Mouse (Mus musculus): ENCODE measurements around the gene Phkg2. TPM values are rescaled to one million over a fixed set of nuclear protein-coding genes. Genes with fewer than 3 reads are reported as not detected.

The Phkg2 gene
- polyA plus RNA-seq, 1 experiment from 2014 or later, result 54.0 TPM

DNA sequence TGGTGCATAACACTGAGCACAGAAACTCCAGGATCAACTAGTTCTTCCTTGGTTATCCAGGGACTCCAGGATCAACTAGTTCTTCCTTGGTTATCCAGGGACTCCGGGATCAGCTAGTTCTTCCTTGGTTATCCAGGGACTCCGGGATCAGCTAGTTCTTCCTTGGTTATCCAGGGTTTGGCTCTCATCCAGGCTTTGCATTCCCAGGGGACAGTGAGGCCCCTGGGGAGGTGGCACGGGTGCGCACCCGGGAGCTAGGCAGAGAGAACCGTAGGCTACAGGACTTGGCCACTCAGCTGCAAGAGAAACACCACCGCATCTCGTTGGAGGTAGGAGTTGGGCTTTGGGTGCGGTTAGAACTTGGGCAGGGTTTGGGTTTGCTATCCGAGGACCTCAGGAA, 18.0 kb downstream of the Phkg2 start:
- DNase-seq (ENCODE audit: low spot score) (no peak), ATAC-seq (ENCODE audit: low FRiP score) (no peak)
- Histone ChIP-seq H3K4me1 (replicated peaks; ENCODE audit: control insufficient read depth, insufficient read depth, low read length) (0 out of 2 replicates have a peak, but pooled peaks cover 4% of the 10 kb centered on the region), H3K27me3 (ENCODE audit: control insufficient read depth, insufficient read depth, low read length) (no peaks in the 10 kb centered on the region), H3K4me2 (replicated peaks; ENCODE audit: low read depth, low read length) (no peak overlapping the region), H3K36me3 (ENCODE audit: control insufficient read depth, insufficient read depth, low read length) (peaks cover 29% of the 10 kb centered on the region), H3K9me3 (ENCODE audit: control insufficient read depth, low read length) (no peaks in the 10 kb centered on the region), H3K4me3 (ENCODE audit: low read depth, low read length) (no peak overlapping the region), H3K27ac (ENCODE audit: low read depth, low read length) (no peak overlapping the region), H3K9ac (ENCODE audit: low read depth, low read length) (no peak overlapping the region)
- WGBS, result 98% methylated on average over 10 of the region's 10 CpGs

DNA sequence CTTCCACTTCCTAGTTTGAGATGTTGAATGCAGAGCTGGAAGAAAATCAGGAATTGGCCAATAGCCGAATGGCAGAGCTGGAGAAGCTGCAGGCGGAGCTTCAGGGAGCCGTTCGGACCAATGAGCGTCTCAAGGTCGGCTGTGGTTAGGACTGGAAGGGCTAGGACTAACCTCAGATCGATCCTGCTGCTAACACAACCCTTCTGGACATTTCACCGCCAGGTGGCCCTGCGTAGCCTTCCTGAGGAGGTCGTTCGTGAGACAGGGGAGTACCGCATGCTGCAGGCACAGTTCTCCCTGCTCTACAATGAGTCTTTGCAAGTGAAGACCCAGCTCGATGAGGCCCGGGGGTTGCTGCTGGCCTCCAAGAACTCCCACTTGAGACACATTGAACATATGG, 19.4 kb downstream of the Phkg2 start:
- Histone ChIP-seq H3K4me1 (replicated peaks; ENCODE audit: control insufficient read depth, insufficient read depth, low read length) (0 out of 2 replicates have a peak, but pooled peaks cover 4% of the 10 kb centered on the region), H3K27me3 (ENCODE audit: control insufficient read depth, insufficient read depth, low read length) (no peaks in the 10 kb centered on the region), H3K27ac (ENCODE audit: low read depth, low read length) (no peak overlapping the region), H3K4me2 (replicated peaks; ENCODE audit: low read depth, low read length) (no peak overlapping the region), H3K36me3 (ENCODE audit: control insufficient read depth, insufficient read depth, low read length) (peaks cover 37% of the 10 kb centered on the region), H3K9ac (ENCODE audit: low read depth, low read length) (no peak overlapping the region), H3K4me3 (ENCODE audit: low read depth, low read length) (no peak overlapping the region), H3K9me3 (ENCODE audit: control insufficient read depth, low read length) (no peaks in the 10 kb centered on the region)
- WGBS, result 92% methylated on average over 14 of the region's 14 CpGs
- no peak for DNase-seq (ENCODE audit: low spot score)
- no peak for ATAC-seq (ENCODE audit: low FRiP score)

DNA sequence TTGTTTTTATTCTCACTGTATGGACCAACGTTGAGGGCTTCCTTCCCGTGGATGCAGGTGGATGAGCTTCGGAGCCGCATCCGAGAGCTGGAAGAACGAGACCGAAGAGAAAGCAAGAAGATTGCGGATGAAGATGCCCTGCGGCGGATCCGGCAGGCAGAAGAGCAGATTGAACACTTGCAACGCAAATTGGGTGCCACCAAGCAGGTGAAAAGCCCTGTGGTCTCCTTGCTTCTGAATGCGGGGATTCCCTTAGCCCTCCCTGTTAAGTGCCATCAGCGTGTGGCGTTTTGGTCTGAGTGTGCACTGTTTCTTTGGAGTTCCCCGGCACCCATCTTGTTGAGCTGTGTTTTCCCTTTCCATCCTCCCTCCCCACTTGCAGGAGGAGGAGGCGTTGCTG, 23.6 kb downstream of the Phkg2 start:
- Histone ChIP-seq H3K4me3 (ENCODE audit: low read depth, low read length) (no peak overlapping the region), H3K9me3 (ENCODE audit: control insufficient read depth, low read length) (no peaks in the 10 kb centered on the region), H3K27ac (ENCODE audit: low read depth, low read length) (no peak overlapping the region), H3K9ac (ENCODE audit: low read depth, low read length) (no peak overlapping the region), H3K4me1 (replicated peaks; ENCODE audit: control insufficient read depth, insufficient read depth, low read length) (no peaks in the 10 kb centered on the region), H3K36me3 (ENCODE audit: control insufficient read depth, insufficient read depth, low read length) (peaks cover 43% of the 10 kb centered on the region), H3K4me2 (replicated peaks; ENCODE audit: low read depth, low read length) (no peak overlapping the region), H3K27me3 (ENCODE audit: control insufficient read depth, insufficient read depth, low read length) (no peaks in the 10 kb centered on the region)
- DNase-seq (ENCODE audit: low spot score), result no peak
- no peak for ATAC-seq (ENCODE audit: low FRiP score)
- 96% methylated on average over 17 of the region's 17 CpGs for WGBS

DNA sequence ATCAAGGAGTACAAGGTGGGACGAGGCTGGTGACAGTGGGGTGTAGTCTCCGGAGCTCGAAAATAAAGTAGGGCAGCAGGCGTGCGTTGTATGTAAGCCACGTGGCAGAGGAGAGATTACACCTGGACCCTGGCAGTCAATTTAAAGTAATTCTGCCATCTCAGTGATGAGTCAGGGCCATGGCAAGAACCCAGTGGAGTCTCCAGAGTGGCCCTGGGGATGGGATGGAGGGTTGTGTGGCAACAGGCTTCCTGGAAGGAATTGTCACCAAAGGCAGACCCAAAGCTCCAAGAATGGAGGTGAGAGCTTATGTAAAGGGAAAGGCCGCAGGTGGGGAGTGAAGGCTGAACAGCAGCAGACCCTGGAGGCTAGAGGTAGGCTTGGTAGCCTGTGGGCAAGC, 27.5 kb downstream of the Phkg2 start:
- Histone ChIP-seq H3K4me1 (replicated peaks; ENCODE audit: control insufficient read depth, insufficient read depth, low read length) (no peaks in the 10 kb centered on the region), H3K4me3 (ENCODE audit: low read depth, low read length) (no peak overlapping the region), H3K36me3 (ENCODE audit: control insufficient read depth, insufficient read depth, low read length) (peaks cover 32% of the 10 kb centered on the region), H3K9me3 (ENCODE audit: control insufficient read depth, low read length) (no peaks in the 10 kb centered on the region), H3K9ac (ENCODE audit: low read depth, low read length) (no peak overlapping the region), H3K4me2 (replicated peaks; ENCODE audit: low read depth, low read length) (no peak overlapping the region), H3K27ac (ENCODE audit: low read depth, low read length) (no peak overlapping the region), H3K27me3 (ENCODE audit: control insufficient read depth, insufficient read depth, low read length) (no peaks in the 10 kb centered on the region)
- DNase-seq (ENCODE audit: low spot score) (no peak), ATAC-seq (ENCODE audit: low FRiP score) (no peak)
- WGBS, result 96% methylated on average over 7 of the region's 7 CpGs

DNA sequence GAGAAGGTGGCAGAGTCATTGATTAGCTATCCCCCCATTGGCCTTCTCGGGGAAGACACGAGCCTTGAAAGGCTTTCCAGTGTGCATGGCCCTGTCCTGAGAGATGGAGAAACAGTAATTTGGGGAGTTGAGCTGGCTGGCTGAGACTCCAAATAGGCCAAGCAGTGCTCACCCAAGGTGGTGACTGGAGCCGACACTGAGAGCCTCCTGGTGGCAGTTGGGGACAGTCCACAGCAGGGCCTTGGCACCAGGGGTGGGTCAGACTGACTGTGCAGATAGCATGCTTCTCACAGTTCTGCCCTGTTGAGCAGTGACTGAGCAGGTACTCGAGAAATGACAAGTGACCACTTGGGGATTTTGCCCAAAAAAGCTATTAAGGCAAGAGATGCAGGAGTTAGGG, 28.6 kb downstream of the Phkg2 start:
- DNase-seq (ENCODE audit: low spot score) (no peak), ATAC-seq (ENCODE audit: low FRiP score) (no peak)
- Histone ChIP-seq H3K36me3 (ENCODE audit: control insufficient read depth, insufficient read depth, low read length) (peaks cover 26% of the 10 kb centered on the region), H3K4me3 (ENCODE audit: low read depth, low read length) (no peak overlapping the region), H3K9me3 (ENCODE audit: control insufficient read depth, low read length) (no peaks in the 10 kb centered on the region), H3K9ac (ENCODE audit: low read depth, low read length) (no peak overlapping the region), H3K27me3 (ENCODE audit: control insufficient read depth, insufficient read depth, low read length) (no peaks in the 10 kb centered on the region), H3K4me1 (replicated peaks; ENCODE audit: control insufficient read depth, insufficient read depth, low read length) (no peaks in the 10 kb centered on the region), H3K27ac (ENCODE audit: low read depth, low read length) (no peak overlapping the region), H3K4me2 (replicated peaks; ENCODE audit: low read depth, low read length) (no peak overlapping the region)
- WGBS, result 81% methylated on average over 4 of the region's 4 CpGs

DNA sequence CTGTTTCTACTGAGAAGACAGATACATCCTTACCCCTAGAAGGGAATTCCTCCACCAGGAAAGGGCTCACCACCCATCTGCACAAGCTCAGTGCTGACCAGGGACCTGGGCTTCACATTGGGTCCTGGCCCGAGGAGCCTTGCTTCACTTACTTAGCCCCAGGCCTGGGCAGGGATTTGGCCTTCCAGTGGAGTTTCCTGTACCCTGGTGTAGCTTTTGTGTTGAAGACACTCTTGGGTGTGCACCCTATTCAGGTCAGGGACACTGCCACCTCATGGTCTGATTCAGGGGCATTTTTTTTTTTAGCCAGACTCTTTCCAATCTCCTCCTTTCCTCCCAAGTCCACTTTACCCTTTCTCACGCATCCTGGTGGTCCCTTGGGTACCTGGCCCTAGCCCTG, 29.8 kb downstream of the Phkg2 start:
- ATAC-seq (ENCODE audit: low FRiP score) (no peak), DNase-seq (ENCODE audit: low spot score) (no peak)
- Histone ChIP-seq H3K4me1 (replicated peaks; ENCODE audit: control insufficient read depth, insufficient read depth, low read length) (no peaks in the 10 kb centered on the region), H3K36me3 (ENCODE audit: control insufficient read depth, insufficient read depth, low read length) (peaks cover 22% of the 10 kb centered on the region), H3K4me3 (ENCODE audit: low read depth, low read length) (no peak overlapping the region), H3K9me3 (ENCODE audit: control insufficient read depth, low read length) (no peaks in the 10 kb centered on the region), H3K27ac (ENCODE audit: low read depth, low read length) (no peak overlapping the region), H3K4me2 (replicated peaks; ENCODE audit: low read depth, low read length) (no peak overlapping the region), H3K9ac (ENCODE audit: low read depth, low read length) (no peak overlapping the region), H3K27me3 (ENCODE audit: control insufficient read depth, insufficient read depth, low read length) (no peaks in the 10 kb centered on the region)
- WGBS, result 91% methylated on average over 2 of the region's 2 CpGs

DNA sequence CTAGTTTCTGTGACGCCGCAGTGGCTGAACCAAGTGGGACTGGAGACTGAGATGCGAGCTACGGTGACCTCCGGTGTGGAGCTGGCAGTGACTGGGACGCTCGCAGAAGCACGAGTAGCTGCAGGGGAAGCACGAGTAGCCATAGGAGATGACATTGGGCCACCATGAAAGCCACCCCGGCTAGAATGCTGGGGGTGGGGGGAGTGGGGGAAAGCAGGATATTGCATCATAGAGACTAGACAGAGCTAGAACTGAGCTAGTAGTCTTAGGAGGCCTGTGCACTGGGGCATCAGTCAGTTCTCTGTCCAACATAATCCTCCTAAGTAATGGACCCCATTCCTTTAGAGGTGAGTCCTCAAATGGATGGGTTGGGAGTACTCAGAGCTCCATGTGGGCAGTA, 31.1 kb downstream of the Phkg2 start:
- ATAC-seq (ENCODE audit: low FRiP score) (no peak), DNase-seq (ENCODE audit: low spot score) (no peak)
- no peak overlapping the region for H3K27ac ChIP-seq (ENCODE audit: low read depth, low read length)
- no peak overlapping the region for H3K4me3 ChIP-seq (ENCODE audit: low read depth, low read length)
- no peaks in the 10 kb centered on the region for H3K4me1 ChIP-seq (replicated peaks; ENCODE audit: control insufficient read depth, insufficient read depth, low read length)
- H3K36me3 ChIP-seq (ENCODE audit: control insufficient read depth, insufficient read depth, low read length), result peaks cover 16% of the 10 kb centered on the region; the same call in 1 of the 2 replicates
- H3K9ac ChIP-seq (ENCODE audit: low read depth, low read length), result no peak overlapping the region
- 91% methylated on average over 10 of the region's 10 CpGs for WGBS
- no peaks in the 10 kb centered on the region for H3K9me3 ChIP-seq (ENCODE audit: control insufficient read depth, low read length)
- no peaks in the 10 kb centered on the region for H3K27me3 ChIP-seq (ENCODE audit: control insufficient read depth, insufficient read depth, low read length)
- H3K4me2 ChIP-seq (replicated peaks; ENCODE audit: low read depth, low read length), result no peak overlapping the region

DNA sequence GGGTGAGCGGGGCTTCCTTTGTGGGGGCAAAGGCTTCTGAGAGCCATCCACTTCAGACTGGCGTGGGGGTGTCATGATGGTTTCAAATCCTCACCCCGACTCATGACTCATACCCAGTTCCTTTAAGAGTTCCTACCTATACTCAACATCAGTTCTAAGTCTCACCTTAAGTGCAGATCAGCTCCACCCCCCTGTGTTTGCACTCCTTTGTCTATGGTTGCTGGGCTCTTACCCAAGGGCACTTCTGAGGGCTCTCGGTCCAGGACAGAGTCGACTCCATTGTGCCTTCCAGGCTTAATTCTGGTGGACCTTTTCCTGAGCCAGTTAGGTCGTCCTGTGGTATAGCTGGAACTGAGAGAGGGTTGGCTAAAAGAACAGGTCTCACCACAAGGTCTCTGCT, 34.0 kb downstream of the Phkg2 start:
- H3K27ac ChIP-seq (ENCODE audit: low read depth, low read length), result no peak overlapping the region
- no peak overlapping the region for H3K4me2 ChIP-seq (replicated peaks; ENCODE audit: low read depth, low read length)
- DNase-seq (ENCODE audit: low spot score), result no peak
- H3K4me1 ChIP-seq (replicated peaks; ENCODE audit: control insufficient read depth, insufficient read depth, low read length), result no peaks in the 10 kb centered on the region
- H3K36me3 ChIP-seq (ENCODE audit: control insufficient read depth, insufficient read depth, low read length), result peaks cover 34% of the 10 kb centered on the region
- no peak overlapping the region for H3K4me3 ChIP-seq (ENCODE audit: low read depth, low read length)
- ATAC-seq (ENCODE audit: low FRiP score), result no peak
- no peaks in the 10 kb centered on the region for H3K27me3 ChIP-seq (ENCODE audit: control insufficient read depth, insufficient read depth, low read length)
- WGBS, result 88% methylated on average over 6 of the region's 6 CpGs
- H3K9me3 ChIP-seq (ENCODE audit: control insufficient read depth, low read length), result no peaks in the 10 kb centered on the region
- H3K9ac ChIP-seq (ENCODE audit: low read depth, low read length), result no peak overlapping the region

DNA sequence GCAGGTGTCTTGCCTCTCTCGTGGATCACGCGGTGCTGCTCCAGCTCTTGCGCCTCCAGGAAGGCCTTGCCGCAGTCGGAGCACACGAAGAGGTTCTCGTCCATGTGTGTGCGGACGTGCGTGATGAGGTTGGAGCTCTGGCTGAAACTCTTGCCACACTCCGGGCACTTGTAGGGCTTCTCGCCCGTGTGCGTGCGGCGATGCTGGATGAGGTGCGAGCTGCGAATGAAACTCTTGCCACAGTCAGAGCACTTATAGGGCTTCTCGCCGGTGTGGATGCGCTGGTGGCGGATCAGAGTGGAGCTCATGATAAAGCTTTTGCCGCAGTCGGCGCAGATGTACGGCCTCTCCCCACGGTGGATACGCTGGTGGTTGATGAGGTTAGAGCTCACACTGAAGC, 37.9 kb downstream of the Phkg2 start:
- peaks cover 27% of the 10 kb centered on the region for H3K36me3 ChIP-seq (ENCODE audit: control insufficient read depth, insufficient read depth, low read length)
- peaks cover 6% of the 10 kb centered on the region; the same call in 1 of the 2 replicates for H3K4me1 ChIP-seq (replicated peaks; ENCODE audit: control insufficient read depth, insufficient read depth, low read length)
- DNase-seq (ENCODE audit: low spot score), result no peak

More for the DNA sequence above, 37.9 kb downstream of the Phkg2 start:
- H3K27ac ChIP-seq (ENCODE audit: low read depth, low read length), result no peak overlapping the region
- no peaks in the 10 kb centered on the region for H3K9me3 ChIP-seq (ENCODE audit: control insufficient read depth, low read length)
- ATAC-seq (ENCODE audit: low FRiP score), result no peak
- H3K27me3 ChIP-seq (ENCODE audit: control insufficient read depth, insufficient read depth, low read length), result no peaks in the 10 kb centered on the region
- no peak overlapping the region for H3K4me2 ChIP-seq (replicated peaks; ENCODE audit: low read depth, low read length)
- H3K9ac ChIP-seq (ENCODE audit: low read depth, low read length), result no peak overlapping the region
- WGBS, result 96% methylated on average over 29 of the region's 29 CpGs
- H3K4me3 ChIP-seq (ENCODE audit: low read depth, low read length), result no peak overlapping the region

Measured in hindbrain, embryonic 11.5 days (tissue).